Mouse (Mus musculus) embryonic facial prominence, embryonic 11.5 days (tissue): ENCODE measurements around the gene Spaca3. TPM values are rescaled to one million over a fixed set of nuclear protein-coding genes. Genes with fewer than 3 reads are reported as not detected.
A peak's percentile ranks its signal among the peaks of the same experiment; 100 is the strongest.

Experiments
- ATAC-seq: fragments of 200-750 bp; cut with Nextera tagmentation; replicated peaks from 2 replicates; pipeline ENCODE4 v1.8.0; 2017; ENCODE audit warnings: low read depth; ENCODE audit not compliant: insufficient number of reproducible peaks, low FRiP score, low TSS enrichment
- DNase-seq: peaks from one replicate; pipeline ENCODE4 v3.0.0-alpha.2; 2015; ENCODE audit warnings: low spot score
- H3K27ac ChIP-seq: fragments of 300-500 bp; sonication (generic); replicated peaks from 2 replicates; pipeline ENCODE4 v1.5.1; 2014; ENCODE audit warnings: mild to moderate bottlenecking, low read depth, low read length, control low read depth
- H3K27me3 ChIP-seq: fragments of 300-500 bp; sonication (generic); 2 replicates; pipeline ENCODE4 v1.6.1; 2014; ENCODE audit warnings: mild to moderate bottlenecking, low read length, moderate library complexity, mixed read lengths; ENCODE audit not compliant: control insufficient read depth, insufficient read depth
- H3K36me3 ChIP-seq: fragments of 300-500 bp; sonication (generic); replicated peaks from 2 replicates; pipeline ENCODE4 v1.6.1; 2014; ENCODE audit warnings: low read depth, mild to moderate bottlenecking, low read length, moderate library complexity, mixed read lengths; ENCODE audit not compliant: control insufficient read depth, insufficient read depth
- H3K4me1 ChIP-seq: fragments of 300-500 bp; sonication (generic); 2 replicates; pipeline ENCODE4 v1.6.1; 2014; ENCODE audit warnings: low read length, mixed read lengths; ENCODE audit not compliant: control insufficient read depth, insufficient read depth
- H3K4me2 ChIP-seq: fragments of 300-500 bp; sonication (generic); 2 replicates; pipeline ENCODE4 v1.6.1; 2014; ENCODE audit warnings: low read depth, mild to moderate bottlenecking, control low read depth, low read length, moderate library complexity
- H3K4me3 ChIP-seq: fragments of 300-500 bp; sonication (generic); 2 replicates; pipeline ENCODE4 v1.5.1; 2014; ENCODE audit warnings: low read depth, low read length, control low read depth
- H3K9ac ChIP-seq: fragments of 300-500 bp; sonication (generic); replicated peaks from 2 replicates; pipeline ENCODE4 v1.6.1; 2014; ENCODE audit warnings: mild to moderate bottlenecking, control low read depth, low read length
- H3K9me3 ChIP-seq: fragments of 300-500 bp; sonication (generic); replicated peaks from 2 replicates; pipeline ENCODE4 v1.6.1; 2016; ENCODE audit warnings: mild to moderate bottlenecking, low read length, inconsistent platforms, mixed read lengths; ENCODE audit not compliant: control insufficient read depth
- WGBS: fragments of 180-500 bp; shearing (Covaris S2); extraction: QIAGEN DNeasy Blood & Tissue Kit; methylation state at CpG from one replicate; pipeline ENCODE4 v1.1.7; 2014; 5-methylcytosine and 5-hydroxymethylcytosine counted together
- polyA plus RNA-seq: library from polyadenylated mRNA; unstranded; fragments of >200 nt; fragmentation: Nextera tagmentation; extraction: Ambion mirVana; gene quantifications from 2 replicates; pipeline ENCODE4 v1.2.1, GENCODE M21; 2014

Gene Spaca3
- polyA plus RNA-seq: not detected in 2 replicates

DNA sequence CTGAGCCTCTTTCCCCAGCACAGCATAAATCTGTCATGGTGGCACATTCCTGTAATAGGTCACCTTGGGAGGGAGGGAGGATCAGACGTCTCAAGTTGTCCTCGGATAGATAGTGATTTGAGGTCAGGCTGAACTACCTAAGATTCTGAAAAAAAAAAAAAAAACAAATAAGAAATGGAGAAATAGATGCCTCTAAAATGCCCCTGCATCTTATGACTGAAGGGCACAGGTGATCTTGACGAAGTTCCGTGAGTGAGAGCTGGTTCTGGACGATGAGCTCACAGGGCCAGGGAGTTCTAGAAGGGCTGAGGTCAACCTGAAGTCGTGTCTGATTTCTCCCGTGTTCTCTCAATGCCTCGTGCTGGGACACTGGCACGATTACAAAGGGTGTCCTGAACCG, at the start of gene Spaca3:
TSS of gene Spaca3 (plus strand) at position 301 of the 400 bp plus-strand sequence.
- DNase-seq: no peak
- WGBS: 81% methylated on average over 10 of the region's 10 CpGs

DNA sequence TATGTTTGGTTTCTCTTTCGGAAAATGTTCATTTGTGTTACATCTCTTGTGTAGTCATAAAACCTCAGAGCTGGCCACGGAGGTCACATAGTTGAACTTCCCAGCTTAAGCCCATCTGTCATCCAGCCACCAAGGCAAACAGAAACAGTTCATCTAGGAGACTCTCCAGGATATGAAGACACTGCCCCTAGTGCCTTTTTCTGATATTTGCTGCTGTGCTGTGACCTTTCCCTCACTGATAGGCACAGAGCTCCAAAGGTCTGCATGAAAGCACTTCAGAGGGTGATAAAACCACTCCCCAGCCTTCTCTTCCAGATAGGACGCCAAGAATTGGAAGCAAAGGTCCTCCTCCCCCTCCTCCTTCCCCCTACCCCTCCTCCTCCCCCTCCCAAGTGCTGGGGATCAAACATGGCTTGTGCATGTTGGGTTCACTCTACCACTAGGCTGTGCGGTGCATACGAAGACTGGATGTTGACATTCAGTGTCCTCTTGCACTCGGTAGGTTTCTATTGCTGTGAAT, 49.6 kb upstream of the Spaca3 start:
- Histone ChIP-seq H3K27ac (no peak overlapping the region), H3K9me3 (no peaks in the 10 kb centered on the region), H3K36me3 (peaks cover 3% of the 10 kb centered on the region; the same call in 1 of the 2 replicates), H3K9ac (no peak overlapping the region), H3K27me3 (no peaks in the 10 kb centered on the region), H3K4me2 (no peak overlapping the region), H3K4me3 (no peak overlapping the region), H3K4me1 (no peaks in the 10 kb centered on the region; the same call in 1 of the 2 replicates)
- WGBS: 75% methylated on average over 6 of the region's 6 CpGs
- DNase-seq (no peak), ATAC-seq (no peak)

More for the DNA sequence above, at the start of gene Spaca3:
- H3K9ac ChIP-seq: no peak within 1 kb of the TSS
- no peaks in the 10 kb centered on the region for H3K4me1 ChIP-seq
- H3K4me3 ChIP-seq: no peak within 1 kb of the TSS
- no peaks in the 10 kb centered on the region for H3K27me3 ChIP-seq
- no peak for ATAC-seq
- H3K36me3 ChIP-seq: no peaks in the 10 kb centered on the region
- no peak within 1 kb of the TSS for H3K27ac ChIP-seq
- H3K9me3 ChIP-seq: no peaks in the 10 kb centered on the region
- H3K4me2 ChIP-seq: no peak within 1 kb of the TSS

DNA sequence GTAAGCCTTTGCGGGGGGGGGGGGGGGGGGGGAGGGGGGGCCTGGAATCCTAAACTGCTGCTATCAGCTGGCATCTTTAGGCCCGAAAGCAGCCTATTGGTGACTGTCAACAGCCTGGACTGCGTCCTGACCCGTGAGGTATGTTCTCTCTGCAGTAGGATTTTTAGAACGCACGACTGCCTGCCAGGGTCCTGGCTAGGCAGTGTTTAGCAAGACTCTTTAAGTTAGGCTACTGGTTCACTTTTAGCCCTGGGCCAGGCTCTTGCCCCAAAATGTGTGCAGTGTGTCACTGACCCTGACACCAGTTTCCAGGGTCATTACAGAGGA, 48.5 kb upstream of the Spaca3 start:
- H3K4me3 ChIP-seq: peak overlapping the region; percentile 67
- WGBS: 24% methylated on average over 5 of the region's 6 CpGs
- no peaks in the 10 kb centered on the region; the same call in 1 of the 2 replicates for H3K4me1 ChIP-seq
- no peaks in the 10 kb centered on the region for H3K9me3 ChIP-seq
- peaks cover 3% of the 10 kb centered on the region for H3K36me3 ChIP-seq
- H3K27ac ChIP-seq: peak overlapping the region; percentile 87
- peak overlapping the region; percentile 86 for H3K9ac ChIP-seq
- peak; percentile 36 for DNase-seq
- peak; percentile 40; the same call in 1 of the 2 replicates for ATAC-seq
- H3K4me2 ChIP-seq: peak overlapping the region; percentile 92
- no peaks in the 10 kb centered on the region for H3K27me3 ChIP-seq

DNA sequence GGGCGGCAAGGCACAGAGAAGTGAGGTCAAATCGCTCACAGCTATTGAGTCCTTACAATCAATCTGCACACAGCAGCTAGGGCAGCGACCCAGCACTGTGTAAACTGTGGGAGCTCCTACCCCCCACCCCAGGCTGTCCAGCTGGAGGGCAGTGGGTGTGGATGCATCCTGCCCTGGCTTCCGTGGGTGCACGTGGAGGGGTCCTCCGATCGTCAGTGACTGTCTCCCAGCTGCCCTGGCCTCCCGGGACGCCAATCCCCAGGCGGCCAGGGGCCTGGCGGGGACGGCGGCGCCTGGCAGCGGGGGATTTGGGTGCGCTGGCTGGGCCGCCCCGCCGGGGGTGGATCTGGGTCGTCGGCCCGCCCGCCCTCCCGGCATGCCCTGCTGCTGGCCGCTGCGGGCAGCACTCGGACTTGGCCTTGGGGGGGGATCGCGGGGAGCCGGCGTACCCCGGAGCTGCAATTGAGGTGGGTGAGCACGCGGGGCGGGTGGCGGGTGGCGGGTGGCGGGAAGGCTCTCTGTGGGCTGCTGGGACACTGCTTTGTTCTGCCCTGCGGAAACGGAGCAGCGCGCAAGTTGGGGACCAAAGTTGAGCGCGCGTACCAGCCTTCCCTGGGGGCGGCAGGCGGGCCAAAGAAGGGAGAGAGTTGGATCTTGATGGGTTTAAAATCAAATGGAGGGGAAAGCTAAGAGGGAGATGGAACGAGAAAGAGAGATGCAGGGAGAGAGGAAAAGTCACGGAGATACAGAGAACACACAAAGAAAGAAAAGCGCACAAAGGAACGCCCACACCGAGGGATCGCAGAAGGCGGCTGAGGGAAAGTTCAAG, 48.0 kb upstream of the Spaca3 start, which contains the start of gene Tmem98:
TSS of gene Tmem98 (plus strand) at position 183 of the 829 bp plus-strand sequence.
- Histone ChIP-seq H3K4me2 (peak within 1 kb of the TSS; percentile 92), H3K4me3 (peak within 1 kb of the TSS; percentile 67), H3K4me1 (no peaks in the 10 kb centered on the region; the same call in 1 of the 2 replicates), H3K27ac (peak within 1 kb of the TSS; percentile 87), H3K36me3 (peaks cover 5% of the 10 kb centered on the region), H3K27me3 (no peaks in the 10 kb centered on the region), H3K9ac (peak within 1 kb of the TSS; percentile 86), H3K9me3 (no peaks in the 10 kb centered on the region)
- ATAC-seq (peak; percentile 83), DNase-seq (peak; percentile 59)
- WGBS: under 1% methylated on average over 50 of the region's 54 CpGs

DNA sequence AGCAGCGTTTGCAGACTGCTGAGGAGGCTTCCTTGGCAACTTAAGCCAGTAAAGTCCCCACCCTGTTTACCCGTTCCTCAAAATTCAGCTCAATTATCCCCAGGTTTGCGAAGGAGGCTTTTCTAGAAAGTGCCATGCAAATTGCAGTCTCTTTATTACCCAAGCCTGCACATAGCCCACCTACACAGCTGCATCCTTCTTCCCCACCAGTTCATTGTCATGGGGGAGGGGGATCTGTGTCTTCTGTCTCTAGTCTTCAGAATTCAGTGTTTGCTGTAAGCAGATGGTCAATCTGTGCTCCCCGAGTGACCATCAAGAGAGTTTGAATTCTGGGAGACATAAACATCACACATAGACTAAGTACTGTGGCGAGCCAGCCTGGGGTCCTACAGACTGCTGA, 47.0 kb upstream of the Spaca3 start:
- ATAC-seq (no peak), DNase-seq (peak; percentile 27)
- Histone ChIP-seq H3K9me3 (no peaks in the 10 kb centered on the region), H3K27me3 (no peaks in the 10 kb centered on the region), H3K4me2 (peak overlapping the region; percentile 92), H3K36me3 (peaks cover 9% of the 10 kb centered on the region), H3K4me3 (peak overlapping the region; percentile 67), H3K27ac (peak overlapping the region; percentile 87), H3K4me1 (no peaks in the 10 kb centered on the region; the same call in 1 of the 2 replicates), H3K9ac (peak overlapping the region; percentile 86)
- 26% methylated on average over 5 of the region's 5 CpGs for WGBS

DNA sequence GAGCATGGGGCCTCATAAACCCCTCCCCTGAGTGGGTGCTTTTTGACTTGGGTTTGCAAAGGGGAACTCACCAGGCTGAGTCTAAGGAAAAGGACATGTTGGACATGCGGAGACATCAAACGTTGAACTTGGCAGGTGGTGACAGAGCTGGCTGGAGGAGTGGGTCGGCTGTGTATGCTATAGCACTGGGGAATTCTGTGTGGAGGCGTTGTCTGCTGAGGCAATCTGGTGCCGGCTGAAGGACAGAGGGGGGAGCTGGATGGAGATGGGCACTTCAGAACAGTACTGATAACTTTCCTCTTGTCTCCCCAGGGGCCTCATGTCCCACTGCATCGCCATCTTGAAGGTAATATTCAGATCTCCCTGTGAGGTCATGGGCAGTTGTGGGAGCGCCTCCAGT, 42.8 kb upstream of the Spaca3 start:
- Histone ChIP-seq H3K4me3 (no peak overlapping the region), H3K9ac (no peak overlapping the region), H3K27me3 (no peaks in the 10 kb centered on the region), H3K4me2 (no peak overlapping the region), H3K9me3 (no peaks in the 10 kb centered on the region), H3K4me1 (no peaks in the 10 kb centered on the region; the same call in 1 of the 2 replicates), H3K27ac (no peak overlapping the region), H3K36me3 (peaks cover 9% of the 10 kb centered on the region)
- DNase-seq: no peak
- WGBS: 85% methylated on average over 7 of the region's 7 CpGs
- ATAC-seq: no peak

DNA sequence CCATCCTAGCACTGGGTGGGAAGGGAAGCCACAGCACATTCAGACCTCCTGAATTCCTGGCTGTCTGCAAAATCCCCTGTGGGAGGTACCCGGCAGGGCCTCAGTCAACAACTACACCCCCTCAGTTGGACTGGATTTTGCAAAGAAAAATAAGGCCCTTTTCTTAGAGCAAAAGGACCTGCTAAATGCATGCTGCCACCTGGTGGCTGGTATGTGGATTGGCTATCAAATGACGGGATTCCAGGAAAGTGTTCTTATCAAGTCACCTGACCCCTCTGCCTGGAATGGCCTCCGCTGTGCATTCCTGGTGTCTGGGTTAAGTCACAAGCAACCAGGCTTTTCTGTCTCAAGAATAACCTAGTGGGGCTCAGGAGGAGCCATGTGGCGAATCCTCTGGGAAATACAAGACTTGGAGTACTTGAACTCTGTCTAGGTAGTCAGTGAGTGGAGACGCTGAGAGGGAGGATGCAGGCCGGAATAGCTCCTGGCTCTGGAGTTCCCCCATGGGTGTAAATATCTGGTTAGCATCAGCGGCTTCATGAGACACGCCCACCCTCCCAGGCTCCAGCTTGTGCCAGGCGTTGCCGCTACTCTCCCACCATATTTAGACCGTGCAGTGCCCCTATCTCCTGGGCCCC, 40.0 kb upstream of the Spaca3 start:
- no peaks in the 10 kb centered on the region for H3K27me3 ChIP-seq
- WGBS: 38% methylated on average over 11 of the region's 11 CpGs
- H3K4me2 ChIP-seq: no peak overlapping the region
- DNase-seq (peak; percentile 91), ATAC-seq (peak; percentile 70)
- H3K4me1 ChIP-seq: no peaks in the 10 kb centered on the region
- H3K9ac ChIP-seq: no peak overlapping the region
- H3K4me3 ChIP-seq: no peak overlapping the region
- H3K36me3 ChIP-seq: peaks cover 9% of the 10 kb centered on the region
- H3K9me3 ChIP-seq: no peaks in the 10 kb centered on the region
- H3K27ac ChIP-seq: no peak overlapping the region; the same call in 1 of the 2 replicates
